Mouse (Mus musculus) heart, embryonic 16.5 days (tissue): ENCODE data around the gene Ddx6. TPM values are rescaled to one million over a fixed set of nuclear protein-coding genes. Genes with fewer than 3 reads are reported as not detected.
A peak's percentile ranks its signal among the peaks of the same experiment; 100 is the strongest.

ENCODE experiments used
- ATAC-seq: fragments of 200-750 bp; cut with Nextera tagmentation; replicated peaks from 2 replicates; pipeline ENCODE4 v1.8.0; 2017; ENCODE audit warnings: moderate number of reproducible peaks; ENCODE audit not compliant: insufficient read depth, low FRiP score; ENCODE audit errors: extremely low read depth
- H3K27ac ChIP-seq: fragments of 300-500 bp; sonication (generic); 2 replicates; pipeline ENCODE4 v1.5.1; 2014; ENCODE audit warnings: mild to moderate bottlenecking, low read length, control low read depth, moderate library complexity
- H3K27me3 ChIP-seq: fragments of 300-500 bp; sonication (generic); 2 replicates; pipeline ENCODE4 v1.6.1; 2014; ENCODE audit warnings: low read length, mixed read lengths; ENCODE audit not compliant: control insufficient read depth, insufficient read depth
- H3K36me3 ChIP-seq: fragments of 300-500 bp; sonication (generic); 2 replicates; pipeline ENCODE4 v1.6.1; 2014; ENCODE audit not compliant: control insufficient read depth, insufficient read depth
- H3K4me1 ChIP-seq: fragments of 300-500 bp; sonication (generic); 2 replicates; pipeline ENCODE4 v1.6.1; 2014; ENCODE audit warnings: low read length, mixed read lengths; ENCODE audit not compliant: control insufficient read depth, insufficient read depth
- H3K4me2 ChIP-seq: fragments of 300-500 bp; sonication (generic); 2 replicates; pipeline ENCODE4 v1.6.1; 2014; ENCODE audit warnings: low read depth, mild to moderate bottlenecking, control low read depth, low read length
- H3K4me3 ChIP-seq: fragments of 300-500 bp; sonication (generic); 2 replicates; pipeline ENCODE4 v1.5.1; 2014; ENCODE audit warnings: mild to moderate bottlenecking, control low read depth, low read length
- H3K9ac ChIP-seq: fragments of 300-500 bp; sonication (generic); 2 replicates; pipeline ENCODE4 v1.6.1; 2014; ENCODE audit warnings: low read length, control low read depth
- H3K9me3 ChIP-seq: fragments of 300-500 bp; sonication (generic); replicated peaks from 2 replicates; pipeline ENCODE4 v1.6.1; 2016; ENCODE audit warnings: low read length; ENCODE audit not compliant: control insufficient read depth
- WGBS: fragments of 180-500 bp; shearing (Covaris S2); extraction: QIAGEN DNeasy Blood & Tissue Kit; methylation state at CpG from one replicate; pipeline ENCODE4 v1.1.7; 2014; 5-methylcytosine and 5-hydroxymethylcytosine counted together
- polyA plus RNA-seq: library from polyadenylated mRNA; unstranded; fragments of >200 nt; fragmentation: Nextera tagmentation; extraction: Ambion mirVana; gene quantifications from 2 replicates; pipeline ENCODE4 v1.2.1, GENCODE M21; 2015

Ddx6 gene
- polyA plus RNA-seq, 1 experiment from 2014 or later, result 9.2 TPM

GRCm38 (mm10) chr9:44590969-44591368 is 13.7 kb upstream of the Ddx6 start:
- Histone ChIP-seq H3K9me3 (no peaks in the 10 kb centered on the region), H3K9ac (no peak overlapping the region), H3K4me3 (no peak overlapping the region), H3K36me3 (no peaks in the 10 kb centered on the region), H3K27ac (no peak overlapping the region), H3K4me1 (no peaks in the 10 kb centered on the region), H3K27me3 (no peaks in the 10 kb centered on the region), H3K4me2 (no peak overlapping the region)
- no peak for ATAC-seq
- 39% methylated on average over 2 of the region's 2 CpGs for WGBS

GRCm38 (mm10) chr9:44591595-44592188 is 13.0 kb upstream of the Ddx6 start:
- H3K9ac ChIP-seq, result no peak overlapping the region
- H3K4me3 ChIP-seq, result no peak overlapping the region
- no peaks in the 10 kb centered on the region for H3K9me3 ChIP-seq
- no peaks in the 10 kb centered on the region for H3K27me3 ChIP-seq
- WGBS, result 57% methylated on average over 7 of the region's 7 CpGs
- no peak for ATAC-seq
- H3K36me3 ChIP-seq, result no peaks in the 10 kb centered on the region
- H3K4me2 ChIP-seq, result no peak overlapping the region
- no peaks in the 10 kb centered on the region for H3K4me1 ChIP-seq
- no peak overlapping the region for H3K27ac ChIP-seq

GRCm38 (mm10) chr9:44593221-44593620 is 11.5 kb upstream of the Ddx6 start:
- no peak overlapping the region for H3K9ac ChIP-seq
- H3K4me1 ChIP-seq, result no peaks in the 10 kb centered on the region
- no peak overlapping the region for H3K4me2 ChIP-seq
- WGBS, result 79% methylated on average over 4 of the region's 4 CpGs
- no peaks in the 10 kb centered on the region for H3K27me3 ChIP-seq
- no peak for ATAC-seq
- no peak overlapping the region for H3K27ac ChIP-seq
- no peaks in the 10 kb centered on the region for H3K36me3 ChIP-seq
- no peak overlapping the region for H3K4me3 ChIP-seq
- no peaks in the 10 kb centered on the region for H3K9me3 ChIP-seq

- WGBS, result 75% methylated on average over 4 of the region's 4 CpGs
- no peak for ATAC-seq
- Histone ChIP-seq H3K27me3 (no peaks in the 10 kb centered on the region), H3K4me3 (no peak overlapping the region), H3K9ac (no peak overlapping the region), H3K36me3 (no peaks in the 10 kb centered on the region), H3K27ac (no peak overlapping the region), H3K9me3 (no peaks in the 10 kb centered on the region), H3K4me2 (no peak overlapping the region), H3K4me1 (no peaks in the 10 kb centered on the region)
Measured at GRCm38 (mm10) chr9:44593886-44594285, 10.8 kb upstream of the Ddx6 start.

GRCm38 (mm10) chr9:44594901-44595536 is 9.7 kb upstream of the Ddx6 start:
- Histone ChIP-seq H3K4me2 (no peak overlapping the region), H3K4me1 (peaks cover 7% of the 10 kb centered on the region), H3K4me3 (no peak overlapping the region), H3K27ac (no peak overlapping the region), H3K9me3 (no peaks in the 10 kb centered on the region), H3K9ac (no peak overlapping the region), H3K36me3 (no peaks in the 10 kb centered on the region), H3K27me3 (no peaks in the 10 kb centered on the region)
- 85% methylated on average over 9 of the region's 9 CpGs for WGBS
- no peak for ATAC-seq

GRCm38 (mm10) chr9:44595537-44595930 is 9.2 kb upstream of the Ddx6 start:
- no peaks in the 10 kb centered on the region for H3K9me3 ChIP-seq
- no peak for ATAC-seq
- no peaks in the 10 kb centered on the region for H3K27me3 ChIP-seq
- H3K9ac ChIP-seq, result no peak overlapping the region
- no peak overlapping the region for H3K4me2 ChIP-seq
- 81% methylated on average over 1 of the region's 1 CpGs for WGBS
- peaks cover 7% of the 10 kb centered on the region for H3K4me1 ChIP-seq
- H3K27ac ChIP-seq, result no peak overlapping the region
- no peak overlapping the region for H3K4me3 ChIP-seq
- H3K36me3 ChIP-seq, result no peaks in the 10 kb centered on the region

GRCm38 (mm10) chr9:44597742-44598141 is 7.0 kb upstream of the Ddx6 start:
- H3K27me3 ChIP-seq, result no peaks in the 10 kb centered on the region
- no peak overlapping the region for H3K9ac ChIP-seq
- H3K9me3 ChIP-seq, result no peaks in the 10 kb centered on the region
- H3K4me3 ChIP-seq, result no peak overlapping the region
- no peak overlapping the region for H3K27ac ChIP-seq
- no peak overlapping the region for H3K4me2 ChIP-seq
- H3K4me1 ChIP-seq, result peaks cover 7% of the 10 kb centered on the region
- no peaks in the 10 kb centered on the region for H3K36me3 ChIP-seq
- ATAC-seq, result no peak
- 85% methylated on average over 2 of the region's 2 CpGs for WGBS

GRCm38 (mm10) chr9:44598899-44599495 is 5.7 kb upstream of the Ddx6 start:
- H3K4me2 ChIP-seq, result peak overlapping the region; percentile 61
- 10% methylated on average over 18 of the region's 18 CpGs for WGBS
- peaks cover 12% of the 10 kb centered on the region for H3K4me1 ChIP-seq
- H3K36me3 ChIP-seq, result no peaks in the 10 kb centered on the region
- no peaks in the 10 kb centered on the region for H3K27me3 ChIP-seq
- H3K4me3 ChIP-seq, result peak overlapping the region; percentile 9
- peak overlapping the region; percentile 38; the same call in 1 of the 2 replicates for H3K9ac ChIP-seq
- ATAC-seq, result no peak
- no peak overlapping the region for H3K27ac ChIP-seq
- H3K9me3 ChIP-seq, result no peaks in the 10 kb centered on the region

GRCm38 (mm10) chr9:44599616-44600015 is 5.1 kb upstream of the Ddx6 start:
- 17% methylated on average over 4 of the region's 6 CpGs for WGBS
- H3K4me3 ChIP-seq, result no peak overlapping the region
- H3K4me1 ChIP-seq, result peaks cover 12% of the 10 kb centered on the region
- H3K9me3 ChIP-seq, result no peaks in the 10 kb centered on the region
- 0 out of 2 replicates have a peak overlapping the region, but pooled peaks have one; percentile 38 for H3K9ac ChIP-seq
- H3K4me2 ChIP-seq, result peak overlapping the region; percentile 61
- no peak for ATAC-seq
- H3K27me3 ChIP-seq, result no peaks in the 10 kb centered on the region
- H3K27ac ChIP-seq, result no peak overlapping the region
- no peaks in the 10 kb centered on the region for H3K36me3 ChIP-seq
